Mouse (Mus musculus) bone marrow macrophage, adult 2 months (primary cell): Measurements from ENCODE around the gene 9130213A22Rik. TPM values are rescaled to one million over a fixed set of nuclear protein-coding genes. Genes with fewer than 3 reads are reported as not detected.

Source experiments
- H3K27ac ChIP-seq: 2 replicates; pipeline ENCODE4 v1.5.1; 2012; ENCODE audit warnings: low read depth, low read length; ENCODE audit not compliant: insufficient read depth
- H3K4me1 ChIP-seq: 2 replicates; pipeline ENCODE4 v1.6.1; 2012; ENCODE audit warnings: low read length; ENCODE audit not compliant: control insufficient read depth, insufficient read depth
- H3K4me3 ChIP-seq: 2 replicates; pipeline ENCODE4 v1.5.1; 2012; ENCODE audit warnings: mild to moderate bottlenecking, low read length, moderate library complexity; ENCODE audit not compliant: insufficient read depth
- CTCF ChIP-seq: IDR thresholded peaks from 2 replicates; pipeline ENCODE4 v1.5.1; 2012; ENCODE audit warnings: low read depth, mild to moderate bottlenecking, low read length, moderate library complexity
- POLR2A ChIP-seq: IDR thresholded peaks from 2 replicates; pipeline ENCODE4 v1.6.1; 2012; ENCODE audit warnings: mild to moderate bottlenecking, low read depth, low read length, borderline replicate concordance
- polyA plus RNA-seq: library from polyadenylated mRNA; stranded (reverse); fragments of >200 nt; gene quantifications from 2 replicates; pipeline ENCODE4 v1.2.4, GENCODE M21; 2012; ENCODE audit not compliant: missing spikeins, insufficient read depth, insufficient read length

Gene 9130213A22Rik
- polyA plus RNA-seq, 1 experiment: 0.35 TPM

DNA sequence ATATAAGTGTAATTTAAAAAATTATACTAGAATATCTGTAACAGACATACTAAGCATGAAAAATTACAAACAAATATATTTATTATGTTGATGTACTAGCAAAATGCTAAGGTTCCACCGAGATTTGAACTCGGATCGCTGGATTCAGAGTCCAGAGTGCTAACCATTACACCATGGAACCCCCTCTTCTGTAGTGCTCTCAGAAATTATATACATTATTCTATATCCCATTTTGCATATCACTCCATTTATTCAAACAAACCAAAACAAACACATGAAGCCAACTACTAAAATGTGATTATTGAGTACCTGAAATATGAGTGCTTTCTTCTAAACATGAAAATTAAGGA is 2.1 kb upstream of the 9130213A22Rik start:
- TF ChIP-seq CTCF (no peak), POLR2A (no peak)
- Histone ChIP-seq H3K4me3 (no peak overlapping the region), H3K4me1 (peaks cover 16% of the 10 kb centered on the region), H3K27ac (no peak overlapping the region)

DNA sequence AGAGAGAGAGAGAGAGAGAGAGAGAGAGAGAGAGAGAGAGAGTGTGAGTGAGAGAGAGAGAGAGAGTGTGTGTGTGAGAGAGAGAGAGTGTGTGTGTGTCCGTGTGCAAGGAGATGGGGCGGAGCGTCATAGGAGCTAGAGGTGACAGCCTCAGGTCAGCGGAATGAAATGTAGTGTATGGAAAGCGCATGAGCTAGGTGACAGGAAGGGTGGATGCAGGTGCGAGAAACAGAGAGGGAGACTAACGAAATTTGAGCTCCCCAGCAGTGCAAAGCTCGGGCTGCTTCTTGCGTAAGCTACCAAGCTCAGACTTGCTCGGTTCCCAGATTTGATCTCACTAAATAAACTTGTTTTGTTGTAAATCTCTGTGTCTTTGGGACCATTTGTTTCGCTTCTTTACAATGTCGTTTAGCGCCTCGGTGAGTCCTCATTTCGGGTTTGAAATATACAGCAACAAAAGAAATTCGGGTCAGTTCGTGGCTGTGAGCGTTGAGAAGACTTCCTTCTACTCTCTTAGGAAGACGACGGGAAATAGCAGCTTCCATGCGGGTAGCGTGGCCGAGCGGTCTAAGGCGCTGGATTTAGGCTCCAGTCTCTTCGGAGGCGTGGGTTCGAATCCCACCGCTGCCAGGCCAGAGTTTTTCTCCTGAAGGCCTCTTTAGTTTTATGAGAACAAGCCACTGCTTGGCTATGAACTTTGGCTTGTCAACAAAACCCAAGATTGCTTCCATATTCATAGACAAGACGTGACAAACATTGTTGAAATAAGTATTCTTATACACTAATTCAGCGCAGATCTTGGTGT is 1.5 kb upstream of the 9130213A22Rik start:
- TF ChIP-seq CTCF (no peak), POLR2A (no peak)
- peaks cover 18% of the 10 kb centered on the region for H3K4me1 ChIP-seq
- H3K27ac ChIP-seq: peak overlapping the region; percentile 64
- H3K4me3 ChIP-seq: peak overlapping the region; percentile 79

DNA sequence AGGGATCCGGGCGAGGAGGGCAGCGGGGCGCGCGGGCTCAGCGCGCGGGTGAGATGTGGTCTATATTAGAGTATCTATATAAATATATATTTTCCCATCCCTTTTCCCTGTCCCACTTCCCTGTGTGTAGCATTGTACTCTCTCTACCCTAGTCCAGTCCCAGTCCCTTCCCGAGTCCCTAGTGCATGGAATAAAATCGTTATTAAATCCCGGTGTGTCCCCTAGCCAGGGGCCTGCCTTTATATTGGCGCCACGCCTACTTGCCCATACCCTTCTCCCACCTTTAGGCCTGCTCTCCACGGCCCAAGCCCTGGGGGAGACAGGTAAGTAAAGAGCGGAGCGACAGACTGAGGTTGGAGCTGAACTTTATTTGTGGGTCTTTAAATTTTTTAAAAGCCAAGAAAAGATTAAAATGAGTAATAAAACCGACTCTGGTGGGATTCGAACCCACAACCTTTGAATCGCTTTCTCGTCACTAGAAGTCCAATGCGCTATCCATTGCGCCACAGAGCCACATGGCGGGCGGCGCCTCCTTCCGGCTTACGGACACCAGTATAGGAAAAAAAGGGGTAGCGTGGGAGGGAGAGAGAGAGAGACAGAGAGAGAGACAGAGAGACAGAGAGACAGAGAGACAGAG is 785 bp upstream of the 9130213A22Rik start:
- TF ChIP-seq POLR2A (no peak), CTCF (no peak)
- Histone ChIP-seq H3K4me1 (peaks cover 19% of the 10 kb centered on the region), H3K27ac (no peak overlapping the region), H3K4me3 (peak overlapping the region; percentile 79)

DNA sequence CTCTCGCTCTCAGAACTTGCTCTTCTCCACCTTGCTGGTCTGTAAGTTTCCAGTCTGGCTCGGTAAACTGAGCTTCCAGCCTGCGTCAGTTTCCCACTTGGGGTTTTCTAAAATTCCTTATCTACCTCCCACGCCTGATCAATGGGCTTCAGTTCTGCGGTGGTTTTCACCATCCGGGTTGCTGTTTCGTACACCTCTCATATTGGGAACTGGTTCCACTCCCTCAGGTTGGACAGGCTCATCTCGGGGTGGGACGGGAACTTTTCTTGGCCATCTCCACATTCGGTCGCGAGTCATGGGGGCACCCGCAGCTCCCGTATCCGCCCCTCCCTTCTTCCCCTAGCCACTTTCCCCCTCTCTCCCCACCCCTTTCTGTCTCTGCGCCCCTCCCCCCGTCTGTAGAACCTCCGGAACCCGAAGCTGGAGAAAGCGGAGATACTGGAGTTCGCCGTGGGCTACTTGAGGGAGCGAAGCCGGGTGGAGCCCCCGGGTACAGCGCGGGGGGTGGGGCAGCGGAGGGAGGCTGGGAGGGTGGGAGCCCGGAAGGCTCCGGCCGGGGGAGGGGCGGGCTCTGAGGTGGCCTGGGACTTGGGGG is 551 bp downstream of the 9130213A22Rik start:
- H3K4me3 ChIP-seq: peak overlapping the region; percentile 72
- no peak overlapping the region for H3K27ac ChIP-seq
- peaks cover 19% of the 10 kb centered on the region for H3K4me1 ChIP-seq
- TF ChIP-seq CTCF (no peak), POLR2A (no peak)

DNA sequence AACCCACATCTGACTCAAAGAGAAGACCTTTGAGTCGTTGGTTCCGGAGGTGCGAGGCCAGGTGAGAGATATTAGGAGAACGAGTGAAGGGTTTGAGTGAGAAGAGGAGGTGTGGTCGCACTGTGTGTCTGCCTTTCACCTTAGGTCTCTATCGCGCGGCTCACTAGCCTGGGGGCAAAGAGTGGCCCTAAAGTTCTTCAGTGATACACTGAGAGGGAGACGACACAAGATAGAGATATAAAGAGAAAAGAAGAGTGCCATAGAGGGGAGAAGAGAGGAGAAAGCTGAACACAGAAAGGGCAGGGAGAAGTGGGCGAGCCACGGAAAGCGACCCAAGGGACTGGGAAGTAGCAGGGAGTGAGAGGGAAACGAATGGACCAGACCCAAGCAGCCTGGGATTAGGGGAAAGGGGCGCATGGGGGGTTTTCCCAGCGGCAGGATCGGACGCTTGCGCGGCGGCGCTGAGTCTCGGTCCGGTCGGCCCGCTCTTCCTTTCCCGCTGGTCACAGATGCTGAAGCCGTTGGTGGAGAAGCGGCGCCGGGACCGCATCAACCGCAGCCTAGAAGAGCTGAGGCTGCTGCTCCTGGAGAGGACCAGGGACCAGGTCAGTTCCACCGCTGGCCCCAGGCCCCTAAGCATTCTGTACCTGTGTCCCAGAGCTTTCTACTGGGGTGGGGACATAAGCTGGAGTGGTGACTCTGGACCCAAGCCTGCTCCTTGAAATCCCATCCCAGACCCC is 1.2 kb downstream of the 9130213A22Rik start:
- no peak for TF ChIP-seq POLR2A
- TF ChIP-seq CTCF: no peak
- Histone ChIP-seq H3K27ac (no peak overlapping the region), H3K4me3 (peak overlapping the region; percentile 72), H3K4me1 (peaks cover 16% of the 10 kb centered on the region)

DNA sequence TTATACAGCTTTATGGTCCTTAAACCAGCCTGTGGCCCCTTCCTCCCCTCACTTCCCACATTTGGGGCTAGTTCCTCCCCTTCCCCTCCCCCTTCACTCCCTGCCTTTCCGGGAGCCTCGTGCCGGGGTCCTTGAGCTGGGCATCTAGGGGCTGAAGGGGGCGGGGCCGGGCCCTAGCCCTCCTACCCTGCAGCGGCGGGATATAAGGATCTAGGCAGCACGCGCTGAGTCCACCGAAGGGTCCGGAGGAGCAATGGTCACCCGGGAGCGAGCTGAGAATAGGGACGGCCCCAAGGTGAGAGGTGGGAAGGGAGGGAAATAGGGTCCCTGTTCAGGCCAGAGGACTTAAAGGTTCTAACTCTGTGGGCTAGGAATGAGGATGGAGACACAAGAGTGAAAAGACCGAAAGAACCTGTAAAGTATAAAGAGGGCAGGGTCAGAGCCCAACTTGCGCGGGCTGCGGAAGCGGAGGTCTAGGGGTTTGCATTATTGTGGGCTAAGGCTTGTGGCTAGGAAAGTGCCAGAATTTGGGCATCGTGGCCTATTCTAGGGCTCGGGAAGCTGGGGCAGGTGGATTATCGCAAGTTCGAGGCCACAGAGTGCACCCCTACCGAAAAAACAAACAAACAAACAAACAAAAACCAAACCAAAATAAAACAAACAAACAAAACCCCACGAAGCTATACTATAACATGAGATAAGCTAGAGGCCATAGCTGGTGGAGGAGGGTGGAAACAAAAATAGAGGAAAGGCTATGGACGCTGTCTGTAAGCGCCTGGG is 2.0 kb downstream of the 9130213A22Rik start, which contains the start of gene Hes7:
TSS of gene Hes7 (plus strand) at position 184 of the 780 bp plus-strand sequence.
- Histone ChIP-seq H3K4me3 (peak within 1 kb of the TSS; percentile 72), H3K27ac (no peak within 1 kb of the TSS), H3K4me1 (peaks cover 16% of the 10 kb centered on the region)
- TF ChIP-seq POLR2A: no peak
- no peak for TF ChIP-seq CTCF

DNA sequence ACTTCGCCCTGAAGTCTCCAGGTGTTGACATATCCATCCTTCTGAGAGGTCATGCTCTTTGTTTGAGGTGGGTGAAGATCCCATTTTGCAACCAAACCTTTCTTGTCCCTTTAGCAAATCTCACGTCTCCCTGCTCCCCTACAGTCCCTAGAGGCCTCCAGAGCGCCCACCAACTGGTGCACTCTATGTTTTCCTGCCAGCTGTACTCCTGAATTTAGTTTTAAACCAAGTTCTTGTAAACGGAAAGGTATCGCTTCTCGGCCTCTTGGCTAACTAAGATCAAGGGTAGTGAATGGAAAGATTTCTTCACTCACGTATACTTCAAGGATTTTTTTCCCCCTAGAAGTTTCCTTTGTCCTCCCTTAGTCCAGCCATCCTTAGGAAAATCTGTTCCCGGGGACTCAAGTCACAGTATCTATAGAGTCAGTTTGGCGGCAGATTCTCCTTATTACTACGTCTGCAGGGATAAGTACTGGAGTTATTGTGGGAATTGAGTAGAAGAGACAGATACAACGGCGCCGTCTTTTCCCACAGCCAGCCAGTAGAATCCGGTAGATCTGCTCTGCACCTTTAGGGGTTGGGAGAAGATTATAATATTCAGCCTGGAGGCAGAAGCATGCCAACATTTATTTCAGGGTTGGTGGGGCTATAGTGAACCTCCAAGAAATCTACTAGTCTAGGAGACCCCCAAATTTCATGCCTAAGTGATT is 2.8 kb downstream of the 9130213A22Rik start:
- peaks cover 16% of the 10 kb centered on the region for H3K4me1 ChIP-seq
- peak overlapping the region; percentile 72 for H3K4me3 ChIP-seq
- TF ChIP-seq POLR2A (no peak), CTCF (no peak)
- no peak overlapping the region for H3K27ac ChIP-seq

DNA sequence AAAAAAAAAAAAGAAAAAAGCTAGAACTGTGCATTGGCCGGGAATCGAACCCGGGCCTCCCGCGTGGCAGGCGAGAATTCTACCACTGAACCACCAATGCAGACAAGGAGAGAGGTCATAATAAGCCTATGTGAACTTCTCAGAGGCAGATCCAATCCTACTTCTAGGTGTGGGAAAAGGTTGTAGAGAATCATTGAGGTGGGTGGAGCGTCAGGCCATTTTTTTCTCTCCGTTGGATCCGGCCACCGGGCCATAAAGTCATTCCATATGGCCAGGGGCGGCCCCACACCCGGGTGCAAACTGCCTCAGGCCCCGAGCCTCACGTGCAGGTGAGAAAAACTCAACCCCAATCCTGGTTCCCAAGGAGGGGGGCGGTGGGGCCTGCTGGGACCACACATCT is 3.6 kb downstream of the 9130213A22Rik start:
- peak overlapping the region; percentile 70 for H3K4me3 ChIP-seq
- TF ChIP-seq CTCF (no peak), POLR2A (no peak)
- H3K27ac ChIP-seq: no peak overlapping the region
- H3K4me1 ChIP-seq: peaks cover 16% of the 10 kb centered on the region
